Mouse (Mus musculus): ENCODE results near the gene Aacs. TPM values are rescaled to one million over a fixed set of nuclear protein-coding genes. Genes with fewer than 3 reads are reported as not detected.

Aacs gene
- total RNA-seq, 4 experiments from 2014 or later, result 44.9 to 73.7 (median 53.8) TPM

- no peak for DNase-seq
These were observed 59.2 kb downstream of the Aacs start for GRCm38 (mm10) chr5:125534611-125535324.

GRCm38 (mm10) chr5:125545090-125545489 is 69.5 kb downstream of the Aacs start:
- no peak for DNase-seq

- DNase-seq, result no peak
These were observed 70.7 kb downstream of the Aacs start for GRCm38 (mm10) chr5:125546293-125546692.

- no peak for DNase-seq
These were observed 74.3 kb downstream of the Aacs start for GRCm38 (mm10) chr5:125549750-125550489.

GRCm38 (mm10) chr5:125555732-125556131 is 80.1 kb downstream of the Aacs start:
- DNase-seq, result no peak

- no peak for DNase-seq
These were observed 87.9 kb downstream of the Aacs start for GRCm38 (mm10) chr5:125563492-125563891.

- DNase-seq, result no peak
These were observed 90.1 kb downstream of the Aacs start for GRCm38 (mm10) chr5:125565725-125566124.

Small RNA genes lying within 50 kb of the gene (microRNA-seq; reads per million reads assigned to microRNA genes)
- gene Gm27551, result 0 reads per million in 2 experiments

Other genes with a start within 250 kb of the Aacs start
- gene Scarb1, start 134.7 kb upstream of the Aacs start, total RNA-seq (2022), result 1,000 to 10,000 TPM; 1,640 to 3,396 (median 2,408) TPM
- gene Gm10382, start 86.5 kb upstream of the Aacs start, total RNA-seq (2022), result under 1 TPM in 3 of 4 experiments, not detected in 1; 0.41 to 0.48 (median 0.45) TPM
- 1,000 to 10,000 TPM; 1,164 to 1,564 (median 1,502) TPM for gene Ubc, start 85.6 kb upstream of the Aacs start, total RNA-seq (2022)
- gene Dhx37, start 41.7 kb upstream of the Aacs start, total RNA-seq (2022), result 10 to 100 TPM; 19.1 to 22.1 (median 19.9) TPM
- 10 to 100 TPM; 27.8 to 35.6 (median 31.6) TPM for gene Bri3bp, start 34.2 kb upstream of the Aacs start, total RNA-seq (2022)
- gene Tmem132b, start 56.0 kb downstream of the Aacs start, total RNA-seq (2022), result 1 to 10 TPM; 1.4 to 5.2 (median 3.5) TPM

All from adrenal gland, adult 8-10 months (tissue).